Mouse (Mus musculus): ENCODE data around the gene Panx3. TPM values are rescaled to one million over a fixed set of nuclear protein-coding genes. Genes with fewer than 3 reads are reported as not detected.

Gene Panx3
- polyA plus RNA-seq, 1 experiment from 2014 or later: not detected

DNA sequence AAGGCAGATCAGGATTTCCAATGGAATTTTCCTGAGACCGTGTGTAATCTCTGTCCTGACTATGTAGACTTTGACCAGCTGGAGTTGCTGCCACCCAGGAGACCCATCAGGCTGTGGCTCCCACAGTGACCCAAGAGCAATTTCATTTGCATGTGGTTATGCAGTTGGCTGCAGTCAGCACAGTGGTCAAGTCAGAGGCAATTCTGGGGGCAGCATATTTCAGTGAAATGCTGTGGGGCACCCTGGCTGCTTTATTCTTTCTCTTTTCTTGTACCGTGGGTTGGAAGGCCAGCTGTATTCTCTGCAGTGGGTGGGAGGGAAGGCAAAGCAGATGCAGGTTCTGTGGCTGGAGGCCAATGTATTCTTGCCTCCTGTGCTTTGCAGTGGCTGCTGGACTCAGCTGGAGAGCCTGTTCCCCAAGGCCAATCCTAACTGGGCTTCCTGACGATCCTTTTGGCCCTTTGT, 42.9 kb downstream of the Panx3 start:
- no peak for ATAC-seq (ENCODE audit: insufficient read depth, low FRiP score)

DNA sequence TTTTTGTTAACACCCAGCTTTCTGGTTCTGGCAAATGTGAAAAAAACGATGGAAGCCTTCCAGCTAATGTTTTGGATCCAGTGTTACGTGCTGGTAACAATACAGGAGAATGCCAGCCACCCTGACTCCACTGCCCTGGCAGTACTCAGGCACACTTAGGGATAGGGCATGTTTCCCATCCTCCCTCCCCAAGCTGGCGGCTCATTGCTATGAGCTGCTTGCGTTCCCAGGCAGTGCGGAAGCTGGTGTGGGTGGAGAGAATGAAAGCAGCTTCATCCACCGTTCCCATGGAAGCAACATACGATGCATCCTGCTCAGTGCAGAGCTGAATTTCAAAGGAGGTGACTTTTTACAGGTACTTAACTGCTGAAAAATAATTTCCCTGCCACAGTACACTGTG, 43.4 kb downstream of the Panx3 start:
- Histone ChIP-seq H3K9me3 (replicated peaks; ENCODE audit: control insufficient read depth, low read length) (no peaks in the 10 kb centered on the region), H3K27ac (ENCODE audit: low read length) (no peak overlapping the region), H3K27me3 (ENCODE audit: control insufficient read depth, insufficient read depth, low read length) (no peaks in the 10 kb centered on the region), H3K4me1 (ENCODE audit: control insufficient read depth, insufficient read depth, low read length) (0 out of 2 replicates have a peak, but pooled peaks cover 2% of the 10 kb centered on the region), H3K4me2 (ENCODE audit: low read depth, low read length) (no peak overlapping the region), H3K36me3 (ENCODE audit: control insufficient read depth, insufficient read depth, low read length) (no peaks in the 10 kb centered on the region), H3K4me3 (replicated peaks; ENCODE audit: low read length) (no peak overlapping the region), H3K9ac (ENCODE audit: low read length) (no peak overlapping the region)
- no peak for ATAC-seq (ENCODE audit: insufficient read depth, low FRiP score)
- WGBS: 49% methylated on average over 7 of the region's 7 CpGs

More for the DNA sequence above, 42.9 kb downstream of the Panx3 start:
- H3K4me2 ChIP-seq (ENCODE audit: low read depth, low read length): no peak overlapping the region
- H3K27ac ChIP-seq (ENCODE audit: low read length): no peak overlapping the region
- no peaks in the 10 kb centered on the region for H3K36me3 ChIP-seq (ENCODE audit: control insufficient read depth, insufficient read depth, low read length)
- H3K4me3 ChIP-seq (replicated peaks; ENCODE audit: low read length): no peak overlapping the region
- no peak overlapping the region for H3K9ac ChIP-seq (ENCODE audit: low read length)
- 32% methylated on average over 3 of the region's 3 CpGs for WGBS
- H3K9me3 ChIP-seq (replicated peaks; ENCODE audit: control insufficient read depth, low read length): no peaks in the 10 kb centered on the region
- H3K4me1 ChIP-seq (ENCODE audit: control insufficient read depth, insufficient read depth, low read length): 0 out of 2 replicates have a peak, but pooled peaks cover 2% of the 10 kb centered on the region
- H3K27me3 ChIP-seq (ENCODE audit: control insufficient read depth, insufficient read depth, low read length): no peaks in the 10 kb centered on the region

DNA sequence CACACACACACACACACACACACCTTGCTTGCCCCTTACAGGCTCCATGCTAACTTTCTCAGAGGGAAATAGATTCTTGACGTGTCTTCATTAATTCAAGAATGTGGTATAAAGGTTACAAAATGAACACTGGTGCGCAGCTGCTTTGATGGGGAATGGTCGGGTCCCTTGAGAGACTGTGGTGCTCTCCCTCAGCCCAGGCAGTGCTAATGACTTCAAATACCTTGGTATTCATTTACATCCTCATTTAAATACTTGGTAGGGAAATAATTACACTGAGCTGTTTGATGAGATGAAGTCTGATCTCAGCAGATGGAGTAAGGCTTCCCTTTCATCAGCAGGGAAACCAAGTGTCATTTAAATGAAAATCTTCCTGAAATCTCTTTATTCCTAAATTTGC, 43.9 kb downstream of the Panx3 start:
- Histone ChIP-seq H3K36me3 (ENCODE audit: control insufficient read depth, insufficient read depth, low read length) (no peaks in the 10 kb centered on the region), H3K4me1 (ENCODE audit: control insufficient read depth, insufficient read depth, low read length) (0 out of 2 replicates have a peak, but pooled peaks cover 2% of the 10 kb centered on the region), H3K9ac (ENCODE audit: low read length) (no peak overlapping the region), H3K27ac (ENCODE audit: low read length) (no peak overlapping the region), H3K9me3 (replicated peaks; ENCODE audit: control insufficient read depth, low read length) (no peaks in the 10 kb centered on the region), H3K4me3 (replicated peaks; ENCODE audit: low read length) (no peak overlapping the region), H3K4me2 (ENCODE audit: low read depth, low read length) (no peak overlapping the region), H3K27me3 (ENCODE audit: control insufficient read depth, insufficient read depth, low read length) (no peaks in the 10 kb centered on the region)
- 80% methylated on average over 3 of the region's 3 CpGs for WGBS
- no peak for ATAC-seq (ENCODE audit: insufficient read depth, low FRiP score)

DNA sequence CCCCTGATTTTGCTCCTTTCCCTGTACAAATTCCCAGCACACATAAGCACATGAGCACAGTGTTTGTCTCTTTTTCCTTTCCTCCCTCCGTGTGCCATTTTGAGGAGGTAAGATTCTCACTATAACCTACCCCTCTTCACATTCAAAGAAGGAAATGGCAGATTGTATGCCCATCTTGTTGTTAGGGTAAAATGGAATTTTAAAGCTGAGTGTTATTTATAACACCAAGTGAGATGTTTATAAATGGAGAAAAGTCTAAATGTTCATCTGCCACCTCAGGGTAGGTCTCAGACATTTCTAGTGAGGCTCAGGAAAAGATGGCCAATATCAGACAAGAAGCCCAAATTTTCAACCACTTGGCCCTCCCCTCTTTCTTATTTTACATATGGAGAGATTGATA, 44.5 kb downstream of the Panx3 start:
- Histone ChIP-seq H3K4me1 (ENCODE audit: control insufficient read depth, insufficient read depth, low read length) (0 out of 2 replicates have a peak, but pooled peaks cover 2% of the 10 kb centered on the region), H3K27me3 (ENCODE audit: control insufficient read depth, insufficient read depth, low read length) (no peaks in the 10 kb centered on the region), H3K36me3 (ENCODE audit: control insufficient read depth, insufficient read depth, low read length) (no peaks in the 10 kb centered on the region), H3K9ac (ENCODE audit: low read length) (no peak overlapping the region), H3K9me3 (replicated peaks; ENCODE audit: control insufficient read depth, low read length) (no peaks in the 10 kb centered on the region), H3K4me3 (replicated peaks; ENCODE audit: low read length) (no peak overlapping the region), H3K27ac (ENCODE audit: low read length) (no peak overlapping the region), H3K4me2 (ENCODE audit: low read depth, low read length) (no peak overlapping the region)
- WGBS: 73% methylated on average over 1 of the region's 1 CpGs
- no peak for ATAC-seq (ENCODE audit: insufficient read depth, low FRiP score)

DNA sequence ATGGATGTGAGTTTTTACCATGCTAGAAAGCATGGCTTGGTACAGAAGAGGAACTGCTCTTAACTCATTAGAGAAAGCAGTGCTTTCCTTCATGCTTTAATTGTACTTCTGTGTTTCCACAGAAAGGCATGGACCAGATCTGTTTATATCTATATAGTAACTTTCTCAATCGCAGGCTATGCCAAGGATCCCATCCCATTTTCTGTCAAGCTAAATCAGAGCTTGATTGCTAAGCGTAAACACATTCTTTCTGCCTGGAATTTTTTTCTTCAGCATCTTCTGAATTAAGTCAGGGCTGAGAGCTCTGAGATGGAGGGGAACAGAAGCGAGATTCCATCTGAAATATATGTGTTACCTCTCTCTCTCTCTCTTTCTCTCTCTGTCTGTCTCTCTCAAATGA, 45.1 kb downstream of the Panx3 start:
- H3K27me3 ChIP-seq (ENCODE audit: control insufficient read depth, insufficient read depth, low read length): no peaks in the 10 kb centered on the region
- no peak overlapping the region for H3K4me3 ChIP-seq (replicated peaks; ENCODE audit: low read length)
- no peak overlapping the region for H3K9ac ChIP-seq (ENCODE audit: low read length)
- no peak overlapping the region for H3K4me2 ChIP-seq (ENCODE audit: low read depth, low read length)
- no peak for ATAC-seq (ENCODE audit: insufficient read depth, low FRiP score)
- WGBS: 71% methylated on average over 3 of the region's 3 CpGs
- no peaks in the 10 kb centered on the region for H3K36me3 ChIP-seq (ENCODE audit: control insufficient read depth, insufficient read depth, low read length)
- no peaks in the 10 kb centered on the region for H3K9me3 ChIP-seq (replicated peaks; ENCODE audit: control insufficient read depth, low read length)
- no peak overlapping the region for H3K27ac ChIP-seq (ENCODE audit: low read length)
- H3K4me1 ChIP-seq (ENCODE audit: control insufficient read depth, insufficient read depth, low read length): 0 out of 2 replicates have a peak, but pooled peaks cover 2% of the 10 kb centered on the region

GRCm38 (mm10) chr9:37621290-37621689, 47.7 kb downstream of the Panx3 start:
- WGBS: 82% methylated on average over 6 of the region's 6 CpGs
- no peak overlapping the region for H3K9ac ChIP-seq (ENCODE audit: low read length)
- H3K4me3 ChIP-seq (replicated peaks; ENCODE audit: low read length): no peak overlapping the region
- H3K9me3 ChIP-seq (replicated peaks; ENCODE audit: control insufficient read depth, low read length): no peaks in the 10 kb centered on the region
- H3K4me2 ChIP-seq (ENCODE audit: low read depth, low read length): no peak overlapping the region
- H3K27ac ChIP-seq (ENCODE audit: low read length): no peak overlapping the region
- no peak for ATAC-seq (ENCODE audit: insufficient read depth, low FRiP score)
- no peaks in the 10 kb centered on the region for H3K27me3 ChIP-seq (ENCODE audit: control insufficient read depth, insufficient read depth, low read length)
- H3K36me3 ChIP-seq (ENCODE audit: control insufficient read depth, insufficient read depth, low read length): no peaks in the 10 kb centered on the region
- H3K4me1 ChIP-seq (ENCODE audit: control insufficient read depth, insufficient read depth, low read length): 0 out of 2 replicates have a peak, but pooled peaks cover 2% of the 10 kb centered on the region

GRCm38 (mm10) chr9:37616770-37617169, 52.3 kb downstream of the Panx3 start:
- no peak overlapping the region for H3K9ac ChIP-seq (ENCODE audit: low read length)
- H3K36me3 ChIP-seq (ENCODE audit: control insufficient read depth, insufficient read depth, low read length): no peaks in the 10 kb centered on the region
- no peak overlapping the region for H3K4me2 ChIP-seq (ENCODE audit: low read depth, low read length)
- ATAC-seq (ENCODE audit: insufficient read depth, low FRiP score): no peak
- H3K4me1 ChIP-seq (ENCODE audit: control insufficient read depth, insufficient read depth, low read length): peaks cover 9% of the 10 kb centered on the region
- no peaks in the 10 kb centered on the region for H3K9me3 ChIP-seq (replicated peaks; ENCODE audit: control insufficient read depth, low read length)
- H3K4me3 ChIP-seq (replicated peaks; ENCODE audit: low read length): no peak overlapping the region
- H3K27ac ChIP-seq (ENCODE audit: low read length): no peak overlapping the region
- no peaks in the 10 kb centered on the region for H3K27me3 ChIP-seq (ENCODE audit: control insufficient read depth, insufficient read depth, low read length)
- 47% methylated on average over 2 of the region's 2 CpGs for WGBS

DNA sequence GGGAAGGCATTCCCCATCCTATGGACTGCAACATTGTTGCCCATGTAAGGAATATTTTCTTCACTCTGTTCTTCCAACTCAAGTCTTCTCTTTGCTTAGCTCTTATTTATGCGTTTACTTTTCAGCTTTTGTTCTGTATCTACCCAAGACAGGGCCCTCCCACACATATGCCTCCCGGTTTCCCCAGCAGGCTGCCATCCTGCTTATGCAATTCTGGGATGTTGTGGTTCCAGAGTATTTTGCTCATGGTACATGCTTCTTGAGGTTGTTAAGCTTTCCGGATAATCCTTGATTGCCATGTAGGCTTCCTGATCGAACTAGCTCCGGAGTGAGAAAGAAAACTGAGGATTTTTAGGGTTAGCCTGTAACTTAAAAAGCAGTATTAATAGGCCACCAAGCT, 53.8 kb downstream of the Panx3 start:
- Histone ChIP-seq H3K9me3 (replicated peaks; ENCODE audit: control insufficient read depth, low read length) (no peaks in the 10 kb centered on the region), H3K9ac (ENCODE audit: low read length) (no peak overlapping the region), H3K4me1 (ENCODE audit: control insufficient read depth, insufficient read depth, low read length) (peaks cover 9% of the 10 kb centered on the region), H3K27ac (ENCODE audit: low read length) (no peak overlapping the region), H3K27me3 (ENCODE audit: control insufficient read depth, insufficient read depth, low read length) (no peaks in the 10 kb centered on the region), H3K36me3 (ENCODE audit: control insufficient read depth, insufficient read depth, low read length) (no peaks in the 10 kb centered on the region), H3K4me2 (ENCODE audit: low read depth, low read length) (no peak overlapping the region), H3K4me3 (replicated peaks; ENCODE audit: low read length) (no peak overlapping the region)
- whole genome bisulfite sequencing: 76% methylated on average over 5 of the region's 5 CpGs
- ATAC-seq (ENCODE audit: insufficient read depth, low FRiP score): no peak

DNA sequence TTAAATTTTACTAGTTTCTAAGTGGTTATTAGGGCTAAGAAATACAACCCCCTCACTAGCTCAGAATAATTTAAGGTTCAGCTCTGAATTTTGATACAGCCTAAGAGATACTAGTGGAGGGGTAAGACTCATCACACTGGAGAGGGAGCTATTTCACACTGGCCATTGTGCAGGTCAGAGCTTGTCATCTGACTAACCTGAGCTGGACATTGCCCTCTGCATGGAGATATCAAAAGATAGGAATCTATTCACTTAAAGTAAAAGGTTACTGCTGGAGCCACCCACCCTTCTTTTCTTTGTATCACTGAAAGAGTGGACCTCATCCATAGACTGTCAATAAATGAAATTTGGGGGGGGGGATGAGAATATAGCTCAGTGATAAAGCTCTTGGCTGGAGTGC, 54.7 kb downstream of the Panx3 start:
- H3K27me3 ChIP-seq (ENCODE audit: control insufficient read depth, insufficient read depth, low read length): no peaks in the 10 kb centered on the region
- peaks cover 9% of the 10 kb centered on the region for H3K4me1 ChIP-seq (ENCODE audit: control insufficient read depth, insufficient read depth, low read length)
- peak overlapping the region; percentile 72; the same call in 1 of the 2 replicates for H3K9ac ChIP-seq (ENCODE audit: low read length)
- no peak overlapping the region for H3K27ac ChIP-seq (ENCODE audit: low read length)
- peak overlapping the region; percentile 76; the same call in 1 of the 2 replicates for H3K4me3 ChIP-seq (replicated peaks; ENCODE audit: low read length)
- H3K4me2 ChIP-seq (ENCODE audit: low read depth, low read length): peak overlapping the region; percentile 59
- no peaks in the 10 kb centered on the region for H3K9me3 ChIP-seq (replicated peaks; ENCODE audit: control insufficient read depth, low read length)
- ATAC-seq (ENCODE audit: insufficient read depth, low FRiP score): 0 out of 2 replicates have a peak, but pooled peaks have one; percentile 8
- no peaks in the 10 kb centered on the region for H3K36me3 ChIP-seq (ENCODE audit: control insufficient read depth, insufficient read depth, low read length)
